Mouse (Mus musculus) CH12.LX (cell line): ENCODE results near the gene Evi5.

Experiments
- CTCF ChIP-seq, 2 experiments: IDR thresholded peaks in 1 of 2; conservative IDR thresholded peaks in 1 of 2; 2 replicates each; pipeline ENCODE4 v1.5.1; 2011 to 2012; ENCODE audit warnings: low read depth in 2 of 2, low read length in 2 of 2, improper control_type of control experiment in 1 of 2, inconsistent platforms in 1 of 2, mild to moderate bottlenecking in 1 of 2, moderate library complexity in 1 of 2
- JUND ChIP-seq: conservative IDR thresholded peaks from 2 replicates; pipeline ENCODE4 v1.6.1; 2011; ENCODE audit warnings: low read depth, low read length, improper control_type of control experiment
- NELFE ChIP-seq: IDR thresholded peaks from 2 replicates; pipeline ENCODE4 v1.6.1; 2011; ENCODE audit warnings: low read depth, low read length, improper control_type of control experiment
- POLR2A ChIP-seq: IDR thresholded peaks from 2 replicates; pipeline ENCODE4 v1.6.1; 2011; ENCODE audit warnings: low read depth, mild to moderate bottlenecking, improper control_type of control experiment, low read length
- SMC3 ChIP-seq: IDR thresholded peaks from 2 replicates; pipeline ENCODE4 v1.6.1; 2011; ENCODE audit warnings: low read depth, low read length, improper control_type of control experiment
- TBP ChIP-seq: conservative IDR thresholded peaks from 2 replicates; pipeline ENCODE4 v1.6.1; 2011; ENCODE audit warnings: low read depth, low read length, improper control_type of control experiment
- TCF12 ChIP-seq: IDR thresholded peaks from 2 replicates; pipeline ENCODE4 v1.6.1; 2014; ENCODE audit warnings: low read depth, mild to moderate bottlenecking, inconsistent platforms, low read length, improper control_type of control experiment
- USF2 ChIP-seq: conservative IDR thresholded peaks from 2 replicates; pipeline ENCODE4 v1.6.1; 2011; ENCODE audit warnings: low read depth, low read length, improper control_type of control experiment
- ZC3H11A ChIP-seq: IDR thresholded peaks from 2 replicates; pipeline ENCODE4 v1.6.1; 2012; ENCODE audit warnings: low read depth, mild to moderate bottlenecking, inconsistent platforms, low read length, improper control_type of control experiment

GRCm38 (mm10) chr5:107793927-107794326 lies 81.0 kb downstream of the Evi5 start:
- TF ChIP-seq NELFE (no peak), USF2 (no peak), CTCF (conservative IDR thresholded peaks at IDR 0.05 in 1 of 2, IDR thresholded peaks at IDR 0.05 in 1 of 2; ENCODE audit: low read depth in 2 of 2, low read length in 2 of 2) (peak in 1 of 2 experiments; percentile 79; a peak in 2 of 4 replicates), POLR2A (no peak), TCF12 (no peak), TBP (no peak), ZC3H11A (peak; percentile 39), JUND (no peak), SMC3 (peak; percentile 75)
